Mouse (Mus musculus): ENCODE measurements at regions not wholly inside any gene's neighbourhood (a gene's known extent, or its start where the extent isn't known, plus 50 kb on each side); places are given as distances from the start of the nearest gene placed in this dataset.
"Not testable (repeated sequence)": the region's sequence is repeated elsewhere in the genome, so short reads cannot be mapped to it uniquely, and the experiment has no call there.

DNA sequence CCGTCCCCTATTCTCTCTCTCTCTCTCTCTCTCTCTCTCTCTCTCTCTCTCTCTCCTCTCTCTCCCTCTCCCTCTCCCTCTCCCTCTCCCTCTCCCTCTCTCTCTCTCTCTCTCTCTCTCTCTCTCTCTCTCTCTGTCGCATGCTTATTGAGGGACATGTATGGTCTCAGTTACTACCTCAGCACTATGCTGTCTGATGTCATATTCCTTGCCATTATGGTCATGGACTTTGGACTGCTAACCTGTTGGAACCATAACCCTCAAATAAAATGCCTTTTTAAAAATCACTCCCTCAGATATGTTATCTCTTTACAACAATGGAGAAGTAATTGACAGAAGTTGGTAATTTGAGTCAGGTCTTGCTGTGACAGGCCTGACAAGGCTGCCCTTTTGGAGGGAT is 544.8 kb downstream of the Hace1 start:
- not testable (repeated sequence) for H3K27me3 ChIP-seq (ENCODE audit: control insufficient read depth, insufficient read depth, low read length); H3K4me3 ChIP-seq (ENCODE audit: low read depth, low read length); H3K4me1 ChIP-seq (ENCODE audit: control insufficient read depth, insufficient read depth, low read length); H3K4me2 ChIP-seq; H3K27ac ChIP-seq (ENCODE audit: low read depth, low read length); H3K9me3 ChIP-seq (replicated peaks; ENCODE audit: control insufficient read depth, low read length); H3K9ac ChIP-seq (ENCODE audit: low read depth, low read length); H3K36me3 ChIP-seq (ENCODE audit: control insufficient read depth, insufficient read depth, low read length); ATAC-seq (replicated peaks; ENCODE audit: insufficient number of reproducible peaks, low FRiP score, low TSS enrichment)
- 98% methylated on average over 2 of the region's 2 CpGs for WGBS (ENCODE audit: insufficient replicate concordance)

DNA sequence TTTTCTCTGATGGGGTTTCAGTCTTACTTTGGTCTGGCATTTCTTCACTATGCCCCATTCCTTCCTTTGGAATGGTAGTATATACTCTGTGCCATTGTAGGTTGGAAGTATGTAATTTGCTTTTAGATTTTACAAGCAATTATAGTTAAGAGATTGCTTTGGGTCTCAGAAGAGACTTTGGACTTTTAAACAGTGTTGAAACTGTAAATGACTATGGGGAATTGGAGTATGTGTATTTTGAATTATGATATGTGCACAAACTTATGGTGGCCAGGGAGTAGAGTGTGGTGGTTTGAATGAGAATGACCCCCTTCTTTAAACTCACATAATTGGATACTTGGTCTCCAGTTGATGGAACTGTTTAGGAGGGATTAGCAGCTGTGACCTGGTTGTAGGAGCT is 546.2 kb downstream of the Hace1 start:
- Histone ChIP-seq H3K27ac (ENCODE audit: low read depth, low read length) (no peak overlapping the region), H3K4me3 (ENCODE audit: low read depth, low read length) (no peak overlapping the region), H3K4me1 (ENCODE audit: control insufficient read depth, insufficient read depth, low read length) (no peaks in the 10 kb centered on the region), H3K27me3 (ENCODE audit: control insufficient read depth, insufficient read depth, low read length) (no peaks in the 10 kb centered on the region), H3K9me3 (replicated peaks; ENCODE audit: control insufficient read depth, low read length) (no peaks in the 10 kb centered on the region), H3K36me3 (ENCODE audit: control insufficient read depth, insufficient read depth, low read length) (no peaks in the 10 kb centered on the region), H3K9ac (ENCODE audit: low read depth, low read length) (no peak overlapping the region), H3K4me2 (no peak overlapping the region)
- ATAC-seq (replicated peaks; ENCODE audit: insufficient number of reproducible peaks, low FRiP score, low TSS enrichment) = no peak

DNA sequence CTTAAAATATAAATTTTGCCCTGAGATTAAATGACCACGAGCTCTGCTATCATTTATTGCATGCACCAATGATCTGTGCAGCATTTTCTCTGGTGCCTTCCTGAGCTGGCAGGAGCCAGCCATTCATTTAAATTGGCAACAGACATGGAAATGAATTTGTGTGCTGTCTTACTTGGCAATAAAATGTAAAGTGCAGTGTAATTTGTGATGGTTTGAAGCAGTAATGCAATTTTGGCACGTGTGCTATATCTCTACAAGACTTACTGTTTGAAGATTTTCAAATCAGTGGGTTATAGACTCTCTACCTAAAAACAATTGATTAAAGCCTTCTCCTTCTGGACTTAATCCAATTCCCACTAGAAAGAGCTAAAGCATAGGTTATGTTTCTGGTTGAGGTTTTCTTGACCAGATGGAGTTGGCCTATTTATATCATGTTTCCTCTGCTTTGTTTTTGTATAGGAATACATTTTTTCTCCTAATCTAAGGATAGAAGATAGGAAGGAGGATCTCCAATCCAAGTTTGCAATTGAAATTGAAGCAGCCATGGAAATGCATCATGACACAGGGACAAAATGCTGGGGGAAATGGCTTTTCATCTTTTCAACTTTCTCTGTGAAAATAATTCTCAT is 557.6 kb downstream of the Hace1 start:
- Histone ChIP-seq H3K4me3 (ENCODE audit: low read depth, low read length) (no peak overlapping the region), H3K4me1 (ENCODE audit: control insufficient read depth, insufficient read depth, low read length) (no peaks in the 10 kb centered on the region), H3K27ac (ENCODE audit: low read depth, low read length) (no peak overlapping the region), H3K4me2 (no peak overlapping the region), H3K9me3 (replicated peaks; ENCODE audit: control insufficient read depth, low read length) (no peaks in the 10 kb centered on the region), H3K27me3 (ENCODE audit: control insufficient read depth, insufficient read depth, low read length) (no peaks in the 10 kb centered on the region), H3K36me3 (ENCODE audit: control insufficient read depth, insufficient read depth, low read length) (no peaks in the 10 kb centered on the region), H3K9ac (ENCODE audit: low read depth, low read length) (no peak overlapping the region)
- WGBS (ENCODE audit: insufficient replicate concordance) = 67% methylated on average over 2 of the region's 2 CpGs
- no peak for ATAC-seq (replicated peaks; ENCODE audit: insufficient number of reproducible peaks, low FRiP score, low TSS enrichment)

DNA sequence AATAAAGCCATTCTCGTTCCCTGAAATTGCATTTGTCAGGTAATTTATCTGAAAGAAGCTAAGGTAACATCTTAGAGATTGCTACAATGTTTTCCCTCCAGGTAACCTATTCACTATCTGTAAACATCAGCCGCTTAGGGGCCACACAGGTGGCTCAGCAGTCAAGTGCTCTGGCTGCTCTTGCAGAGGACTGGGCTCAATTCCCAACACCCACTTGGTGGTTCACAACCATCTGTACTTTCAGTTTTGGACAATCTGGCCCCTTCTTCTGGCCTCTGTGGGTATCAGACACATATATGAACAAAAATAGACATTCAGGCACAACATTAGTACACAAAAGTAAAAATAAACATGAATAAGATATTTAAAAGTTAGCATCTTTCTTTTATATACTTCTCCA is 596.4 kb downstream of the Hace1 start:
- no peak for ATAC-seq (replicated peaks; ENCODE audit: insufficient number of reproducible peaks, low FRiP score, low TSS enrichment)
- Histone ChIP-seq H3K9ac (ENCODE audit: low read depth, low read length) (no peak overlapping the region), H3K4me3 (ENCODE audit: low read depth, low read length) (no peak overlapping the region), H3K27me3 (ENCODE audit: control insufficient read depth, insufficient read depth, low read length) (no peaks in the 10 kb centered on the region), H3K4me1 (ENCODE audit: control insufficient read depth, insufficient read depth, low read length) (no peaks in the 10 kb centered on the region), H3K36me3 (ENCODE audit: control insufficient read depth, insufficient read depth, low read length) (no peaks in the 10 kb centered on the region), H3K9me3 (replicated peaks; ENCODE audit: control insufficient read depth, low read length) (no peaks in the 10 kb centered on the region), H3K4me2 (no peak overlapping the region), H3K27ac (ENCODE audit: low read depth, low read length) (no peak overlapping the region)
- 71% methylated on average over 2 of the region's 2 CpGs for WGBS (ENCODE audit: insufficient replicate concordance)

DNA sequence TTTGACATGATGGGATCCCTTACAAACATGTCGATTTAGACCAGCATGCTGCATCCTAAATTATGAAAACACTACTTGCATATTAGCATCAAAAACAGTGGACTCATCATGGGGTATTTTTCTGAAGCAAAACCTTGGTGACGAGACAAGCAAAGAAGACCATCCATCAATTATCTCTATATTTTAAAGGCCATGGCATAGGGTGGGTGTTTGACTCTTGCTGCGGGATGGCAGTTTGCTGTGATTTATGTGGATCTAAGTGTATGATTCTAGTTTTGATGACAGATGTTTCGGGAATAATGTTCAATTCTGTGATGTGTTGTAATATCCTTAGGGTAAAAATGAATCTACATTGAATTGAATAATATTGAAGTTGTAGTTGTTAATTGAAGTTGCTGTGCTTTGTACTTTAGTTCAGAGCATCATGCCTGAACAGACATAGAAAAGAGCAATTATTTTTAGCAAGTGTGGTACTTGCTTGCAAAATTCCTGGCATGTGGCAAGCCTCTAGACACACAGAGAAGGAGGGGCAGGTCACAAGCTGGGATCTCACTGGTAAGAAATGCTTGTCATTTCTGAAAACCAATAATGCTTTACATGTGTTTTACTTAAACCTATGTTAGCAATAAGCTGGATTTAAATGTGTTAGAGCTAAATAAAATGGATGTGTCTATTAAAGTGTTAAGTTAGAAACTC is 608.3 kb downstream of the Hace1 start:
- Histone ChIP-seq H3K36me3 (ENCODE audit: control insufficient read depth, insufficient read depth, low read length) (no peaks in the 10 kb centered on the region), H3K4me3 (ENCODE audit: low read depth, low read length) (no peak overlapping the region), H3K4me2 (no peak overlapping the region), H3K27ac (ENCODE audit: low read depth, low read length) (no peak overlapping the region), H3K9me3 (replicated peaks; ENCODE audit: control insufficient read depth, low read length) (no peaks in the 10 kb centered on the region), H3K27me3 (ENCODE audit: control insufficient read depth, insufficient read depth, low read length) (no peaks in the 10 kb centered on the region), H3K4me1 (ENCODE audit: control insufficient read depth, insufficient read depth, low read length) (no peaks in the 10 kb centered on the region), H3K9ac (ENCODE audit: low read depth, low read length) (no peak overlapping the region)
- 81% methylated on average over 4 of the region's 4 CpGs for WGBS (ENCODE audit: insufficient replicate concordance)
- no peak for ATAC-seq (replicated peaks; ENCODE audit: insufficient number of reproducible peaks, low FRiP score, low TSS enrichment)

DNA sequence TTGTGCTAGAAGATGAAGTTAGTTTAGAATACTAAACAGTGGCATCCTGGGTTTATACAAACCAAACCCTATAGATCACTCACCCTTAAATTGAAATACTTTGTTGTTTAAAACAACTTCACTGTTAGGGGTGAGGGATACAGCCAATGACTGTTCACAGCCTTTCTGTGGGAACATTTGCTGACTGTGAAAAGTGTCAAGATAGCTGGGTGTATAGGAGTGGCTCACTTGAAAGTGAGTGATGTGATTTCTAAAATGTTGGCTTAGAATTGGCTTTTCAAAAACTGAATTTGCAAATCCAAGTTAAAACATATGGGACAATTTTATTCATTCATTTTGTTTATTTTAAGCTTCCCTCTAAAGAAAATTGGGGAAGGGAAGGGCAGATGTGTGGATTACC is 616.5 kb downstream of the Hace1 start:
- H3K27ac ChIP-seq (ENCODE audit: low read depth, low read length) = no peak overlapping the region
- no peak overlapping the region for H3K9ac ChIP-seq (ENCODE audit: low read depth, low read length)
- no peaks in the 10 kb centered on the region for H3K36me3 ChIP-seq (ENCODE audit: control insufficient read depth, insufficient read depth, low read length)
- no peak overlapping the region for H3K4me2 ChIP-seq
- H3K9me3 ChIP-seq (replicated peaks; ENCODE audit: control insufficient read depth, low read length) = no peaks in the 10 kb centered on the region
- no peaks in the 10 kb centered on the region for H3K27me3 ChIP-seq (ENCODE audit: control insufficient read depth, insufficient read depth, low read length)
- H3K4me1 ChIP-seq (ENCODE audit: control insufficient read depth, insufficient read depth, low read length) = no peaks in the 10 kb centered on the region
- ATAC-seq (replicated peaks; ENCODE audit: insufficient number of reproducible peaks, low FRiP score, low TSS enrichment) = no peak
- no peak overlapping the region for H3K4me3 ChIP-seq (ENCODE audit: low read depth, low read length)

DNA sequence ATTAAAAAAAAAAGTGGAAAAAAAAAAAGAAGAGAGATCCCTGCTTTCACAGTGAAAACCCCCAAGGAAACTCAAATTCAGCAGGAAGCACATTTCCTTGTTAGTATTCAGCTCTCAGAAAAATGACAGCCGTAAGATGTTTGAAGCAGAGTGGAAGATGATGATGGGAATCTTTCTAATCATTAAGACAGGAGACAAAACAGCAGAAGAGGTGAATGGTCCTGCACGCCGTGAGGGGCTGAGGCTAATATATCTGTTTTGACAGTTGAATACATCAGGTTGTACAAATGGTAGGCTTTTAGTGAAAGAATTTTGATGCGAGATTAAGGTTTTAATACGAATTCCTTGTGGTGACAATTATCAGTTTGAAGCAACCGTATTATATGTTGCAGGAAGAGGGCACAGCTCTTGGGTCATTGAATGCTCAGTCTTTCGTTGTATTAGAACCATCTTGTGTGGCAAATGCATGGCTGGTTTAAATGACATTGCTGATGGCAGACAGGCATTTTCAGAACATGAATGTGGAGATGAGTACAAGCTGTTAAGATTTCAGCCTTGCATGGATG is 649.3 kb downstream of the Hace1 start:
- H3K27ac ChIP-seq (ENCODE audit: low read depth, low read length) = no peak overlapping the region
- no peak overlapping the region for H3K9ac ChIP-seq (ENCODE audit: low read depth, low read length)
- no peaks in the 10 kb centered on the region for H3K9me3 ChIP-seq (replicated peaks; ENCODE audit: control insufficient read depth, low read length)
- no peak for ATAC-seq (replicated peaks; ENCODE audit: insufficient number of reproducible peaks, low FRiP score, low TSS enrichment)
- no peaks in the 10 kb centered on the region for H3K4me1 ChIP-seq (ENCODE audit: control insufficient read depth, insufficient read depth, low read length)
- H3K27me3 ChIP-seq (ENCODE audit: control insufficient read depth, insufficient read depth, low read length) = no peaks in the 10 kb centered on the region
- no peak overlapping the region for H3K4me3 ChIP-seq (ENCODE audit: low read depth, low read length)
- WGBS (ENCODE audit: insufficient replicate concordance) = 74% methylated on average over 7 of the region's 7 CpGs
- H3K4me2 ChIP-seq = no peak overlapping the region
- H3K36me3 ChIP-seq (ENCODE audit: control insufficient read depth, insufficient read depth, low read length) = no peaks in the 10 kb centered on the region

DNA sequence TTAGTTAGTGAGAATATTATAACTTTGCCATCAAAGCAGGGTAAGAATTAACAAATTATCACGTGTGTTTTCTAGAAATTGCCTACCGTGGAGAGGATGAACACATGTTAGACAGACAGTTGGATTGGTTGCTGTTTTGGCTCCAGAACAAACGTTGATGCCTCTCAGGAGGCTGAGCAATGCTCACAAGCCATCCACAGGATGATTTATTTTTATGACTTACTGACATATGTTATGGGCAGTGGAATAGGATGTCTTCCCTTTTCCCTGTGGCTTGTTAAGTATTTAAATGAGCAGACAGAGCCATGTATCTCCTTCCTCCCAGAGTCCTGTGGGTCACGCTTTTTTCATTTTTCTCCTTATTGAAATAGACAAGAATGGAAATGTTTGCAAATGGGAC is 652.0 kb downstream of the Hace1 start:
- ATAC-seq (replicated peaks; ENCODE audit: insufficient number of reproducible peaks, low FRiP score, low TSS enrichment) = no peak

DNA sequence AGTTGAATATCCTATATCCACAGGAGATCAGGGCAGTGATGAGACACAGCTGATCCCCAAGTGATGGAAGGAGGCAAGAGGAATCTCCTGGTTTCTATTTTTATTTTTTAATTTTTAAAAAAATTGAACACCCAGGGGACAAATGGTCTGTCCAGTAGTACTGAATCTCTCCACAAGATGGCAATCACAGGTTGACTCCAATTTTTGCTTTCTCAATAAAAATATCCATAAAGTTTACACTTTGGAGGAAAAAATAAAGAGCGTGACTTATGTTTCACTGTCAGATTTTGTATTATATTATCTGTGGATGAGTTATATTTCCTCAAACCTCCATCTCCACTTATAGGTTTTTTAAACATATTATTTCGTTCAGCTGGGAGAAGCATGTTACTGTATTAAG is 658.0 kb downstream of the Hace1 start:
- H3K4me2 ChIP-seq = no peak overlapping the region
- H3K4me3 ChIP-seq (ENCODE audit: low read depth, low read length) = no peak overlapping the region
- no peaks in the 10 kb centered on the region for H3K36me3 ChIP-seq (ENCODE audit: control insufficient read depth, insufficient read depth, low read length)
- H3K4me1 ChIP-seq (ENCODE audit: control insufficient read depth, insufficient read depth, low read length) = no peaks in the 10 kb centered on the region
- H3K27ac ChIP-seq (ENCODE audit: low read depth, low read length) = no peak overlapping the region
- no peak overlapping the region for H3K9ac ChIP-seq (ENCODE audit: low read depth, low read length)
- no peaks in the 10 kb centered on the region for H3K27me3 ChIP-seq (ENCODE audit: control insufficient read depth, insufficient read depth, low read length)
- no peak for ATAC-seq (replicated peaks; ENCODE audit: insufficient number of reproducible peaks, low FRiP score, low TSS enrichment)
- WGBS (ENCODE audit: insufficient replicate concordance) = 61% methylated on average over 2 of the region's 2 CpGs
- no peaks in the 10 kb centered on the region for H3K9me3 ChIP-seq (replicated peaks; ENCODE audit: control insufficient read depth, low read length)

More for the DNA sequence above, 652.0 kb downstream of the Hace1 start:
- Histone ChIP-seq H3K4me3 (ENCODE audit: low read depth, low read length) (no peak overlapping the region), H3K27ac (ENCODE audit: low read depth, low read length) (no peak overlapping the region), H3K9ac (ENCODE audit: low read depth, low read length) (no peak overlapping the region), H3K36me3 (ENCODE audit: control insufficient read depth, insufficient read depth, low read length) (no peaks in the 10 kb centered on the region), H3K9me3 (replicated peaks; ENCODE audit: control insufficient read depth, low read length) (no peaks in the 10 kb centered on the region), H3K27me3 (ENCODE audit: control insufficient read depth, insufficient read depth, low read length) (no peaks in the 10 kb centered on the region), H3K4me1 (ENCODE audit: control insufficient read depth, insufficient read depth, low read length) (no peaks in the 10 kb centered on the region), H3K4me2 (no peak overlapping the region)
- WGBS (ENCODE audit: insufficient replicate concordance) = 64% methylated on average over 4 of the region's 4 CpGs
